Mouse (Mus musculus) kidney, embryonic 16.5 days (tissue): ENCODE results near the gene Dlg2. TPM values are rescaled to one million over a fixed set of nuclear protein-coding genes. Genes with fewer than 3 reads are reported as not detected.

Experiments used
- ATAC-seq: fragments of 200-750 bp; cut with Nextera tagmentation; 2 replicates; pipeline ENCODE4 v1.8.0; 2017; ENCODE audit warnings: moderate TSS enrichment; ENCODE audit not compliant: low FRiP score, low TSS enrichment
- H3K27ac ChIP-seq: fragments of 300-500 bp; sonication (generic); 2 replicates; pipeline ENCODE4 v1.5.1; 2014; ENCODE audit warnings: low read length
- H3K27me3 ChIP-seq: fragments of 300-500 bp; sonication (generic); 2 replicates; pipeline ENCODE4 v1.6.1; 2014; ENCODE audit warnings: low read length, control low read depth, mixed read lengths; ENCODE audit not compliant: insufficient read depth
- H3K36me3 ChIP-seq: fragments of 300-500 bp; sonication (generic); 2 replicates; pipeline ENCODE4 v1.6.1; 2014; ENCODE audit warnings: low read length, control low read depth, mixed read lengths; ENCODE audit not compliant: insufficient read depth
- H3K4me1 ChIP-seq: fragments of 300-500 bp; sonication (generic); 2 replicates; pipeline ENCODE4 v1.6.1; 2014; ENCODE audit warnings: low read length, control low read depth, mixed read lengths; ENCODE audit not compliant: insufficient read depth
- H3K4me2 ChIP-seq: fragments of 300-500 bp; sonication (generic); replicated peaks from 2 replicates; pipeline ENCODE4 v1.6.1; 2014; ENCODE audit warnings: low read depth, low read length
- H3K4me3 ChIP-seq: fragments of 300-500 bp; sonication (generic); 2 replicates; pipeline ENCODE4 v1.5.1; 2014; ENCODE audit warnings: mild to moderate bottlenecking, low read length
- H3K9ac ChIP-seq: fragments of 300-500 bp; sonication (generic); replicated peaks from 2 replicates; pipeline ENCODE4 v1.6.1; 2014; ENCODE audit warnings: low read length
- H3K9me3 ChIP-seq: fragments of 300-500 bp; sonication (generic); 2 replicates; pipeline ENCODE4 v1.6.1; 2016; ENCODE audit warnings: low read length, control low read depth
- WGBS: fragments of 180-500 bp; shearing (Covaris S2); extraction: QIAGEN DNeasy Blood & Tissue Kit; methylation state at CpG from one replicate; pipeline ENCODE4 v1.1.7; 2014; 5-methylcytosine and 5-hydroxymethylcytosine counted together
- polyA plus RNA-seq: library from polyadenylated mRNA; unstranded; fragments of >200 nt; fragmentation: Nextera tagmentation; extraction: Ambion mirVana; gene quantifications from 2 replicates; pipeline ENCODE4 v1.2.1, GENCODE M21; 2015

The Dlg2 gene
- 0.98 and 1.0 TPM in 2 replicates for polyA plus RNA-seq

DNA sequence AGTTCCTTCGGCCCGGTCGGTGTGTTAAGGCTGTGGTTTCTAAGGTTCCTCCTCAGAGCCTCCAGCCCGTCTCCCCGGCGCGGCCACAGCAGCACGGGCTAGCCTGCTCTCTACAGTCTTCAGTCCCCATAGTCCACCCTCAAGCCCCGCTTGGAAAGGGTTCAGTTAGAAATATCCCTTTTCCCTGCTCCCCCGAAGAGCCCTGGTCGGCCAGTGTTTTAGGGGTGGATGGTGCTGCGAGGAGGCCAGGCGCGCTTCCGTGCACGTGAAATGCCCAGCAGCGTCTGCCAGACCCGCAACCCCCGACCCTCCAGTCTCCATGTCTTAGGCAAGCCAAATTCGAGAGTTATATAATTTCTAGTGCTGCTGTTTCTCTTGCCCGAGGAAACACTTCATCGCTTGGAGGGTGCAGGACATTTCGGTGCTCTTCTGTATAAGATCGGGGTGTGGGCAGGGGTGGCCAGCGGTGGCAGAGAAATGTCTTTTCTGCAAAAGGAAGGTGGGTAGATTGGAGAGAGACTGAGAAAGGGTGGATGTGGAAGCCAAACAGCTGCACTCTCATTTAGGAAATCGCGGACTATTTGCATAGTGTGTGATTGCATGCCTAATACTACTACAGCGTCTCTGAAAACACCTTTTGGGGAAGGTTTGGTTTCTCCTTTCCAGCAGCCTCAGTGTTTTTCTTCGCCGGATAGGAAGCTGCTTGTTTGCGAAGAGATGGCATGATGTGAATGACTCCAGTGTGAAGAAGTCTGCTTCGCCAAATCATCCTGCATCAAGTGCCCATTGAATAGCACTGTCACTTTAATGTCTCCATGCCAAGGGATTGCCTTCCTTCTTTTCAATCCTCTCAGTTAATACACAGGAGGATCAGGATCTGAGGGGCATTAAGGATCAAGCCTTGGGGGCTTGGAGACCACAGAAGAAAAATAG, at the start of gene Dlg2:
Gene Dlg2 (plus strand): TSS at position 360 of the 933 bp plus-strand sequence.
- Histone ChIP-seq H3K9ac (peak within 1 kb of the TSS; percentile 77), H3K4me2 (peak within 1 kb of the TSS; percentile 90), H3K27ac (peak within 1 kb of the TSS; percentile 66), H3K4me3 (peak within 1 kb of the TSS; percentile 80), H3K27me3 (peaks cover 4% of the 10 kb centered on the region; the same call in 1 of the 2 replicates), H3K4me1 (peaks cover 8% of the 10 kb centered on the region), H3K9me3 (no peaks in the 10 kb centered on the region), H3K36me3 (no peaks in the 10 kb centered on the region)
- ATAC-seq: no peak; the same call in 1 of the 2 replicates
- under 1% methylated on average over 32 of the region's 32 CpGs for WGBS

GRCm38 (mm10) chr7:90427006-90427405, 49.5 kb upstream of the Dlg2 start:
- H3K27me3 ChIP-seq: 0 out of 2 replicates have a peak, but pooled peaks cover 2% of the 10 kb centered on the region
- no peaks in the 10 kb centered on the region for H3K36me3 ChIP-seq
- no peak overlapping the region; the same call in 1 of the 2 replicates for H3K9ac ChIP-seq
- H3K4me2 ChIP-seq: peak overlapping the region; percentile 70
- WGBS: 58% methylated on average over 9 of the region's 9 CpGs
- no peaks in the 10 kb centered on the region for H3K9me3 ChIP-seq
- H3K27ac ChIP-seq: no peak overlapping the region
- H3K4me1 ChIP-seq: no peaks in the 10 kb centered on the region
- 0 out of 2 replicates have a peak overlapping the region, but pooled peaks have one; percentile 48 for H3K4me3 ChIP-seq
- no peak for ATAC-seq

DNA sequence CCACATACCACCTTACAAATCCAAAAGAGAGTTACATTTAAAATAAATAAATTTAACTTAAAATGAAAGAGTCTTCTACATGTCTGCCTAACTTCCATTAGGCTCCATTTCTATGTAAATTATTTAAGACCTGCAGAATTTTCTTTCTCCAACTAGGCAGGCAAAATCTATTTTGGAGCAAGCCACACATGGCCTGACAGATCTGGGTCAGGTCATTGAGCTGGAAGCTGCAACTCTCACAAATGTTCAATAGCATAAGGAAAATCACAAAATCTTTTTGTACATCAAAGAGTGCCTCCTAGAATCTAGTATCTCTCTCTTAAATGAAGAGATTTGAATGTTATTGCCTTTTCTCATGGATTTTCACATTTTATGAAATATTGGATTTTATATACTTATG, 44.3 kb upstream of the Dlg2 start:
- H3K9me3 ChIP-seq: no peaks in the 10 kb centered on the region
- ATAC-seq: no peak

DNA sequence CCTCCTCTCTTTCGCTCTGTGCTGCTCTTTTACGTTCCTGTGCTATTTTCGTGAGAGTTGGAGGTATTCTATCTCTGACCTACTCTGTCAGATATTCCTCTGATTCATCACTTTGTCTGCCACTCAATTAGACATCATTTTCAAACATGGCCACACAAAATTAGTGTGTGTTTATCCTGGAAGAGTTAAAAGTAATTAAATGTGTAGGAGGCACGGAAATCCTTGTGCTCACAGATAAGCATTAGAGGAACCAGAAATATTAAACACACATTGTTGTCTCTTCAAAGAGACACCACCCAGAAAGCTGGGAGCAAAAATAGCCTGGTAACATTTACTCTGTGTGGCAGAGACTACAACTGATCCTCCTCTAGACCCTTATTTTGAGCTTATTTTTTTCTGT, 36.4 kb upstream of the Dlg2 start:
- Histone ChIP-seq H3K27ac (no peak overlapping the region), H3K4me3 (no peak overlapping the region), H3K4me2 (no peak overlapping the region), H3K9ac (no peak overlapping the region), H3K4me1 (no peaks in the 10 kb centered on the region), H3K36me3 (no peaks in the 10 kb centered on the region), H3K27me3 (no peaks in the 10 kb centered on the region), H3K9me3 (no peaks in the 10 kb centered on the region)
- ATAC-seq: no peak
- 87% methylated on average over 4 of the region's 4 CpGs for WGBS

More for the DNA sequence above, 44.3 kb upstream of the Dlg2 start:
- Histone ChIP-seq H3K36me3 (no peaks in the 10 kb centered on the region), H3K4me1 (no peaks in the 10 kb centered on the region), H3K27me3 (0 out of 2 replicates have a peak, but pooled peaks cover 2% of the 10 kb centered on the region), H3K4me3 (no peak overlapping the region), H3K27ac (no peak overlapping the region), H3K4me2 (no peak overlapping the region), H3K9ac (no peak overlapping the region)

DNA sequence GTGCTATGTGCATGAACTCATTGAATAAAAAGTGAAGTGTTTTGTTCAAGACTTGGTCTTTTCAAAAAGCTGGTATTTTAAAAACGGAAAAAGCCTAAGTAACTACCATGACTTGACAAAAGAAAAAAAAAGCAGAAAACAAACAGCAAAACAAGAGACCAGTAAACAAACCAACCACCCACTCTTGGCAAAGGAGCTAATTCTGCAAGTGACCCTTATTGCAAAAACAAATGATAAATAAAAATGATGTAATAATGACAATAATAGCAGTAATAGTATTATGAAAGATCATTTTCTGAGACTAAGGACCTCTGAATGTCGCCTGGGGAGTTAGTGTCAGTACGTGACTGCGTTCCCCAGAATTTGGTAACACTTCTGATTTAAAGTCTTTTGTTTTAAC, 34.4 kb upstream of the Dlg2 start:
- Histone ChIP-seq H3K4me1 (peaks cover 5% of the 10 kb centered on the region; the same call in 1 of the 2 replicates), H3K27me3 (no peaks in the 10 kb centered on the region), H3K36me3 (no peaks in the 10 kb centered on the region), H3K9me3 (no peaks in the 10 kb centered on the region), H3K4me3 (peak overlapping the region; percentile 99), H3K27ac (peak overlapping the region; percentile 99), H3K9ac (peak overlapping the region; percentile 71), H3K4me2 (peak overlapping the region; percentile 50)
- ATAC-seq: peak; percentile 8; the same call in 1 of the 2 replicates
- WGBS: 13% methylated on average over 4 of the region's 4 CpGs

GRCm38 (mm10) chr7:90442518-90443080, 33.9 kb upstream of the Dlg2 start, which contains the start of gene Crebzf:
Gene Crebzf, plus strand, starts transcription at chr7:90442729.
- ATAC-seq: peak; percentile 97
- peaks cover 3% of the 10 kb centered on the region; the same call in 1 of the 2 replicates for H3K36me3 ChIP-seq
- peak within 1 kb of the TSS; percentile 99 for H3K9ac ChIP-seq
- H3K4me3 ChIP-seq: peak within 1 kb of the TSS; percentile 99
- peak within 1 kb of the TSS; percentile 99 for H3K27ac ChIP-seq
- peaks cover 5% of the 10 kb centered on the region; the same call in 1 of the 2 replicates for H3K4me1 ChIP-seq
- no peaks in the 10 kb centered on the region for H3K27me3 ChIP-seq
- WGBS: 0% methylated on average over 48 of the region's 54 CpGs
- H3K9me3 ChIP-seq: no peaks in the 10 kb centered on the region
- H3K4me2 ChIP-seq: peak within 1 kb of the TSS; percentile 93

DNA sequence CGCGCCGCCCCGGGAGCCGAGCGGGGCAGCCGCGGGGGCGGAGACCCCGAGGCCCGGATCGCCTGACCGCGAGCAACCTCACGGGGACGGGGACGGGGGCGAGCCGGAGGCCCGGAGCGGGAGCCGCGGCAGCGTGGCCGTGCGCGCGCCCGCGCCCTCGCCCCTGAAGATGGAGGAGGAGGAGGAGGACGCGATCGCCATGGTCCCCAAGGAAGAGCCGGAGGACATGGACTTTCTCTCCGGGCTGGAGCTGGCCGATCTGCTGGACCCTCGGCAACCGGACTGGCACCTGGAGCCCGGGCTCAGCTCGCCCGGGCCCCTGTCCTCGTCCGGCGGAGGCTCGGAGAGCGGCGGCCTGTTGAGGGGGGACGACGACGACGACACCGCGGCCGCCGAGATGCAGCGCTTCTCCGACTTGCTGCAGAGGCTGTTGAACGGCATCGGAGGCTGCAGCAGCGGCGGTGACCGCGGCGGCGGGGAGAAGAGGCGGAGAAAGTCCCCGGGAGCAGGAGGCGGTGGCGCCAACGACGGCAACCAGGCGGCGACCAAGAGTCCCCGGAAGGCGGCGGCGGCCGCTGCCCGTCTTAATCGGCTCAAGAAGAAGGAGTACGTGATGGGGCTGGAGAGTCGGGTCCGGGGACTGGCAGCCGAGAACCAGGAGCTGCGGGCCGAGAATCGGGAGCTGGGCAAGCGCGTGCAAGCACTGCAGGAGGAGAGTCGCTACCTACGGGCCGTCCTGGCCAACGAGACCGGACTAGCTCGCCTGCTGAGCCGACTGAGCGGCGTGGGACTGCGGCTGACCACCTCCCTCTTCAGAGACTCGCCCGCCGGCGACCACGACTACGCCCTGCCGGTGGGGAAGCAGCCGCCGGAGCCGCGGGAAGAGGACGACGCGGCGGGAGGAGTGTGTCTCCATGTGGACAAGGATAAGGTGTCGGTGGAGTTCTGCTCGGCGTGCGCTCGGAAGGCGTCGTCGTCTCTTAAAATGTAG, 33.1 kb upstream of the Dlg2 start:
- WGBS: under 1% methylated on average over 115 of the region's 123 CpGs
- ATAC-seq: peak; percentile 79

GRCm38 (mm10) chr7:90444206-90444605, 32.3 kb upstream of the Dlg2 start:
- peaks cover 6% of the 10 kb centered on the region for H3K36me3 ChIP-seq
- H3K4me3 ChIP-seq: peak overlapping the region; percentile 99
- peak overlapping the region; percentile 93 for H3K4me2 ChIP-seq
- no peaks in the 10 kb centered on the region for H3K9me3 ChIP-seq
- H3K9ac ChIP-seq: peak overlapping the region; percentile 99
- H3K4me1 ChIP-seq: peaks cover 5% of the 10 kb centered on the region; the same call in 1 of the 2 replicates
- ATAC-seq: no peak
- WGBS: 0% methylated on average over 6 of the region's 6 CpGs
- H3K27ac ChIP-seq: no peak overlapping the region; the same call in 1 of the 2 replicates
- no peaks in the 10 kb centered on the region for H3K27me3 ChIP-seq

More for the DNA sequence above, 33.1 kb upstream of the Dlg2 start:
- peaks cover 5% of the 10 kb centered on the region; the same call in 1 of the 2 replicates for H3K4me1 ChIP-seq
- H3K9ac ChIP-seq: peak overlapping the region; percentile 99
- H3K27me3 ChIP-seq: no peaks in the 10 kb centered on the region
- peak overlapping the region; percentile 93 for H3K4me2 ChIP-seq
- H3K36me3 ChIP-seq: peaks cover 4% of the 10 kb centered on the region; the same call in 1 of the 2 replicates
- H3K27ac ChIP-seq: peak overlapping the region; percentile 99
- H3K9me3 ChIP-seq: no peaks in the 10 kb centered on the region
- H3K4me3 ChIP-seq: peak overlapping the region; percentile 99
